Mouse (Mus musculus) cerebellum, adult 8-10 months (tissue): ENCODE data around the gene Gm45062.

ENCODE experiments used
- DNase-seq: peaks from one replicate; pipeline ENCODE4 v3.0.0; 2022

Gm45062 gene

DNA sequence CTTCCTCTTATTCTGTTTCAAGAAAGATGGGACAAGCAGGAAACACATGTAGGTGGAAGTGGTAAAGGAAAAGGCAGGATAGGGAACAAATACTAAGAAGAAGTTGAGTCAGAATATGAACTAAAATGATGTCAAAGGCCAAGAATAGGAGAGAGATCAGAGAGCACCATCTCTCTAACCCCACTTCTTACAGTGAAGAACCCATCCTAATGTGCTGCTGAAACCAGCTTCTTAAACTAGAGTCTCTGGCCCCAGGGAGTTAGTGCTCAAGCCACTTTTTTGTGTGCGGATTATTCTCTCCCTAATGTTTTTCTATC is 160.9 kb downstream of the Gm45062 start:
- no peak for DNase-seq

DNA sequence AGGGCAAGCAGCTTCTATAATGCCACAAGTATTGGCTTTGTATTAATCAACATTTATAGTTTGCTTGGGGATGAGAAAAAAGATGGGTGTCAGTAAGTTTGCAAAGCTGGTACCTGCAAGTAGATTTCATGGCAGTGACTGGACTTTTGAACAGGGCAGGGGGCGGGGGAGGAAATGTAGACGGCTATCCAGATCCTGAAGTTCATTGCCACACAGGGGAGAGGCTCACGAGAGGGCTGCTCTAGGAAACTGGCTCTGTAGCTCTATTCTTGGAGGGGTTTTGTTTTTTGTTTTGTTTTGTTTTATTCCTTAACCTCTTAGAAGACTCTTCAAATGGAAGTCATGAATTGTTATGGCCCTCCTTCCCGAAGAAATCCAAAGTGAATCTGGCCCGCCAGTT is 162.2 kb downstream of the Gm45062 start:
- no peak for DNase-seq

DNA sequence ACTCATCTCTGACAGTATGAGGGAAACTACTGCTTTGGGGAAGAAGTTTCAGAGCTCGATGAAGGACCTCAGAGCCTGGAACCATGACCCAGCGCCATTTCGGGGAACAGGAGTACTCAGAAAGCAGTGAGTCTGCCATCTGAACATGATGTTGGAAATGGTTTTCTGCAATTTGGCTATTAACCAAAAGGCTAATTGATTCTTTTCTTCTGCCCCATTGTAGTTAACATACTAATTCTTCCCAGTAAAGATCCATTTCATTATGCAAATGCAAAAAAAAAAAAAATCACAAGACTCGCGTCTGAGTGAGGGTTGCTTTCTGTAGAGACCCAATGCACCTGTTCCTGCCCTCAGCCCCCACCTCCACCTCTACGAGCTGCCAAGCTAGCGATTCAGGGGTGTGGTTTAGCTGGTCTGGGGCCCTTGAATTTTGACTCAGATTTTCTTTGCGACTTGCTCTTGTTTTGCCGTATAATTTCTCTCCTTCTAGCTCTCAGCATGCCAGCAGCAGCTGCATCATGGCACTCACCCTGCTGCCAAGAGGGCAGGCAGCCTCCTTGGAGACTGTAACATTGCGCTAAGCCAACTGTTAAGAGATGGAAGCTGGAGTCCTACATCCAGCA is 162.8 kb downstream of the Gm45062 start:
- peak; percentile 30 for DNase-seq

DNA sequence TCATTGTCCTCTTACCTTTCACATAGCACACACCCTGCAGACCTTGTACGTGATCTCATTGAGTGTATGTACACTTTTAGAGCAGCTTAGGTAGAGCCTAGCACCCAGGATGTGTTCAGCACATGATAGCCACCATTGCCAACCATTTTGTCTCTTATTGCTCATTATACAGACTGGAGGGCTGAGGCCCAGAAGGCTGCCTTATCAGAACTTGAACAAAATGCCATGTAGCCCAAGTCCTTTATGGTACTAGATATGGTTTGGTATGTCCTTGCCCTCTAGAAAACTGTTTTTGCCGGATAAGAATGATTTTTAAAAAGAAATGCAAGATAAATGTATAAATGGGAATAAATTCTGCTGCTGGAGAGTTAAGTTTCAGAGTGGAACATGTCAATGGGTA is 163.9 kb downstream of the Gm45062 start:
- no peak for DNase-seq

DNA sequence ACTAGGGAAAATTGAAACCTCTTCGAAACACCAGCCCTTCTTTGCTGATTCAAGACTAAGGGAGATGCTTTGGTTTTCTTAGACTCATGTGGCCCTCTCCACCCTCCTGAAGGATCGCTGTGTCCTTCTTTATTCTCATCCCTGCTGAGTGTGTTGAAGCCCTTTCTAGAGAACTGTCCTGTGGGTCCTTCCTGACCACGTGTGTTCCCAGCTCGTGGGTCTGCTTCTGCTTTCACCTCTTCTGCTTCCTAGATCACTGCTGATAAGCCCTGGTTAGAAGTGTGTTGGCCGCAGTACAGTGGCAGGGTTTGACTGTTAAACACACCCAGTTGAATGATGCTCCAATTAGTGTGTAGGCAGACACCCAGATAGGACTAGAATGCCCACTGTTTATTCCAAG is 168.4 kb downstream of the Gm45062 start:
- no peak for DNase-seq

DNA sequence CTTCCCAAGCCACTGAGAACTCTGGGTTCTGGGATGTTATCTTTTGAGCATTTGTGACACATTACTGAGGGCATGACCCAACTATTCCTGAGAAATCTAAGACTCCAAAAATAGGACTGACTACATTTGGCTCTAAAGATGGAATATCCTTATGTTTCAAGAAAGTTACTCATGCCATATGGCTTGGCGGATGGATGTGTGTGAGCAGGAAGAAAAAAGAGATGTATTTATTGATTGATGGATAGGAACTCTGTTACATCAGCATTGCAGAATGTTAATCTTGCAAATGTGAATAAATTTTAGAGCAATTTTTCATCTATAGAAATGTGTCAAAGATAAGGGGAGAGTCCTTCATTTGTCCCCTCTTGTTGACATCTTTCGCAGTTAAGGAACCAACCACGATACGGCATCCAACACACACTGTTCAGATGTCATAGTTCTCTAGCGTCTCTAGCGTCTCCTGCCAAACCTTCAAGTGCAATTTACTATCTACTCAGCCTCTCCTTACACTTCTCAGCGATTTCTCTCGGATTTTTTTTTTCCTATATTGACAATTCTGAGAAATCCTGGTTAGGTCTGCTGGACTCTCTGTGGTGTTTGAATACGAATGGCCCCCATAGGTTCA is 171.5 kb downstream of the Gm45062 start:
- DNase-seq, result no peak

DNA sequence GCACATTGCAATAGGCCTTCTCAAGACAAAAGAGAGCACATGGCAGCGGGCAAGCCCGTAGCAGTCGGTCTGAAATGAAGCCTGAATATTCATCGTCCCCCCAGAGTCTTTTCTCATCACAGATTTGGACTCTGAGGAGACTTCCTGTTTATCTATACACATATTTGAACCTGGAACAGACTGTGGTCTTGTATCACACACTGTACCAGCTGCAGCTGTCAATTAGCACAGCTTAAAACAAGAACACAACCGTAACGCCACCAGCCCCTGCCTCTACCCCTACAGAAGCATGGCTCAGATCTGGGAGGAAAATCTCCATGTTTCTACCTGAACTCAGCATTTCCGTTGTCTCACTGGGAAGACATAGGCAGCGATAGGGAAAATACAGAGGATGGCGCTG is 173.9 kb downstream of the Gm45062 start:
- DNase-seq, result no peak

DNA sequence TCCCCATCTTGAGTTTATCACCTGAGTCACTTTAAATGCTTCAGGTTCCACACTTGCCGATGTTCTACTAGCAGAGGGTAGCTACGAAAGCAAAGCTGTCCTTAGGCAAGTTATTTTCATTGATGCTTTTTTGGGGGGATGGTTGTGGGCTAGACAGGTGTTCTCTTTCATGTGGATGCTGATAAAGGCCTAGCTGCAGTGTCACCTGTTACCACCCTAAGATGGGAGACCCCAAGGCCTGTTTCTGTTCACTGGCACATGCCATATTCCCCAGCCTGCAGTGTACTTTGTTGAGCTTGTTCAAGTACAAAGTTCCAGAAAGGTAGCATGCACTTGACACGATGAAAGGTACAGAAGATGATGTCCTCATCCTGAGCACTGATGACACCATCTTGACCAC is 178.7 kb downstream of the Gm45062 start:
- no peak for DNase-seq

DNA sequence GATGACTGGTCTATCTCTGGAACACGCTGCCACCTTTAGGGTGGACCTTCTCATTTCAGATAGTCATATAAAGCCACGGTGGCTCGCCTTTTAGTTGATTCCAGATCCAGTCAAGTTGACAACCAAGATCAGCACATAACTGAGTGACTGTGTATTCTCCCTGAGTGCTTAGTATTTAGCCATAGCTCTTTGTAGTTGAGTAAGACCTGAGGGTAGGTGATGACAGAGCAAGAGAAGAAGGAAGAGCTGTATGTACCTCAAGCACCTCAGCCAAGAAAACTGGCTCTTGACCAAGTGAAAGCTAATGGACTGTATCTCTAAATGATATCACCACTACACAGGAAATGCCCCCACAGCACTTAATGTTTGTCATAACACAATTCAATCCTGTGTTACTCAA is 182.6 kb downstream of the Gm45062 start:
- no peak for DNase-seq

DNA sequence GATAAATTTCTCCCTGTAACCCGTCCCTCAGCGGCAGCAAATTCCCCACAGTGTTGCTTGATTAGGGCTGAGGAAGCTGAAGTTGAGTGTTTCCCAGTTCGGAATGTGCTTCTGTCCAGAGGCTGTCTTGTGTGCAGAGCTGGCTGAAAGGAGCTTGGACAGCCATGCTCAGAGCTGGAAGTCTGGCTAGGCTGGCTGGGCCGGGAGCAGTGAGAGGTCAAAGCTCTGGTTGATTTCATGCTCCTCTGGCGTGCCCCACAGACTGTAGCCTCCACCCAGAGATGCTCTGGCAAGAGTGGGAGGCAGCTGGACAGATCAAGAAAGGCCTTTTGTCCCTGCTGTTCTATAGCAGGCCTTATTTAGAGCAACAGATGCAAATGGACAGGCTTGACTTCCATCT is 187.5 kb downstream of the Gm45062 start:
- no peak for DNase-seq

DNA sequence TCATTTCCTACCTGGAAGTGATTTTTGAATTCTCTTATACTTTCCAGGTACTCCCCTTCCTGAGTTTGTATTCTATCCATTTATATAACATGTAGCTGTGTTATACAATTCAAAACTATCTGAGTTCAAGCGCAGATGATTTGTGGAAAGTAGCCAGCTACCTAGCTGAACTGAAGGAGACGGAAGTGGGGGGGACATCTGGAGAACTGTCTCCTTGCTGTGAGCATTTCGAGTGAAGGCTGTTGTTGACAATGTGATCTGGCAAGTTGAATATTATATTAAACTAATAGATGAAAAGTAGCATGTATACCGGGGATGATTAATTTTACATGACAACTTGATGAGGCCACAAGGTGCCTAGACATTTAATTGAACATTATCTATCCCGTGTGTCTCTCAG is 196.3 kb downstream of the Gm45062 start:
- DNase-seq, result peak; percentile 6

DNA sequence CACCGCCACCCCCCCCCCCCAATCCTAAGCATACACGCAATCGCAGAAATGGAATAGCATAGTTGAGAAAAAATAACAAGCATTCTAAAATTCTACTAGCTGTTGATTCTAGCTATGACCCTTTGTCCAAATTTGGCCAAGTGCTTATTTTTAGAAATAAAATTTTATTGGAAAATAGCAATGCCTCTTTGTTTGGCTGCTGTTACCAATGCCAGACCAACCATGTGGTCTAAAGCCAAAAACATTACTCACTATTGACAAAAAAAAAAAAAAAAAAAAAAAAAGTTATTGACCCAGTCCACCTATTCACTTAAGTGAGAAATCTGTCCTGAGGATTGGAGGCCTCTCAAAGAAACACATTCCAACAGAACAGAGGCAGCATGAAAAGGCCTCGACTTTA is 199.3 kb downstream of the Gm45062 start:
- DNase-seq, result no peak

DNA sequence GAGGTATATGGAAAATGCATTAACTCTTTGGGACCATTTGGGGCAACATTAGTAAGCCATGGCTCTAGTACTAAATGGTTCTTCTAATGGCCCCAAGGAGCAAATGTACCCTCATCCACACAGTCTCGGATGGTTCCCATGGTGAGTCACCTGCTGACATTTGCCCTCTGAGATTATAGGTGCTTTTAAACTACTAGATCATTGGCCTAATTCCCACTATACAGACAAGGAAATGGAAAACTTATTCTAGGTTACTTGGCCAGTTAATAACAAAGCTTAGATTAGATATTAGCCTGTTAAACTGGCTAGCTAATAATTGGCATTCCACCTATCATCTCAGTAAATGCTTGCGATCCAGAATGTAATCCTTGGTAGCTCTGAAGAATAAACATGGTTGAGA is 203.2 kb downstream of the Gm45062 start:
- DNase-seq, result no peak

DNA sequence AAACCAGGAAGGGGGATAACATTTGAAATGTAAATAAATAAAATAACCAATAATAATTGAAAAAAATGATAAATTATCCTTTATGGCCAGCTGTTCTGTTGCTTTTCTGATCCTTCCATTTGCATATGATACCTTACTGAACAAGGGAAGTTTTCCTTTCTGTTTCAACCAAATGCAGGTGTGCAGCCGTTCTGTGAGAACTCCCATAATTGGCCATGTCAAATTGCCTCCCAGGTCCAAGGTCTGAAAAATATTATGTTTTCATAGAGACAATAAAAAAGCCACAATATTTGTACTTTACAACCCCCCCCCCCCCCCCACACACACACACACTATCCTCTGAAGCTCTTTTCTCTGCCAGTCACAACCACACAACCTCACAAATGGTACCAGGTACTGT is 206.1 kb downstream of the Gm45062 start:
- DNase-seq, result no peak

DNA sequence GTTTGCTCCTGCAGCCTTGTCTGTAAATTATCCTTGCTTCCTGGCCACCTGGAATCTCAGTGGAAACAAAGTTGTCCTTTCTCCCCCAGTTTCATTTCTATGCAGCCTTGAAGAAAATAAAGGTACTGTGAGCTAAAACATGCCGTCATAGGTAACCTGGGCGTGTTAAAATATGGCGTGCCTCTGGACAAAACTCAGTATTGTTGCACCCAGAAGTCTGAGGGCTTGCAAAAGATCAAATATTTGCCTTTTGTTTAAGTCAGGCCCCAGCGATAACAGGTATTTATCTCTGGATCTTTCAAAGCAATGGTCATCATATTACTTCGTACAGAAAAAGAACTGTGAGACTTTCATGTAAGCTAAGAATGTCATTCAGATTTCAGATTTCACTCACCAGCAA is 206.7 kb downstream of the Gm45062 start:
- no peak for DNase-seq

DNA sequence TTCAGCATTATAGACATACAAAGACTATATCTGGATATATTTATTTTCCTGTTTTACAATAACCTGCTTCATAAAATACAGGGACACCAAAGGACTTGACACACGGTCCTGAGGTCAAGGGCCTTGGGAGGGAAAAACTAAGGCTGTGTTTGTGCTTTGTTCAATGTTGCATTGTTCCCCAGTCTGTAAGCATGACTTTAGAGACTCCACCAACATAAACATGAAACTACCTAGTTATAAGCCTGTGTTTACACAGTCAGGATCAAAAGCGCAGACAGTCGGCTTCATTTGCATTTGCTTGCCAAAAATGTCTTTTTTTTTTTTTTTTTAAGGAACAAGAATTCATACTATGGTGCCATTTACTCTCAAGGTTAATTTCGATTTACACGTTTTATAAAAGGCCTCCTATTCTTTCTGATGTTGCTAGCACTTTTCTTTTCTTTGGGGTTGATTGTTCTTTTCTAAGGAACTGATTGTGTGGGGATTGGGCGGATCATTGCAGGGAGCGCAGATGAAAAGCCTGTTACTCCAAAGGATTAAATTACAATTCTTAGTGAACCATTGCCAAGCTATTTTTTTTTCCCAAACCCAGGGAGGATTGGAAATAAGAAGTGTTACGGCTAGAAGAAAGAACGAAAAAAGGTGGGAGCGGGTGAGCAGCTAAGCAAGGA is 208.6 kb downstream of the Gm45062 start:
- no peak for DNase-seq

DNA sequence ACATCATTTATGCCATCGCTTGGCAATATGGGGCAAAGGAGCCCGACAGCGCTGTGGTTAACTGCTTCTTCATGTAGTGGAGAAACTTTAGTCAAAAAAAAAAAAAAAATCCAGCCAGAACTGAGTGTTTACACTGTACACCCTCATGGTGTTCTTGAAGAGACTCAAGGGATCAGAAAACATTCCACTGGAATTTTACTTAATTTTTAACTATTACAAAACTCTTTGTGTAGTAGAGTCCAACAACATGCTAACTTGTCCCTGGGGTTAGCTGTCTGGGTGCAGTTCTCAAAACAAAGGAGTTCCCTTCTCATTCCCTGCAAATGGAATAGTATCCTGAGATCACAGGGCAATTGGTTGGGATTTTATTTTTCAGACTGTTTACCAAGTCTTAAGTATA is 210.7 kb downstream of the Gm45062 start:
- DNase-seq, result no peak

DNA sequence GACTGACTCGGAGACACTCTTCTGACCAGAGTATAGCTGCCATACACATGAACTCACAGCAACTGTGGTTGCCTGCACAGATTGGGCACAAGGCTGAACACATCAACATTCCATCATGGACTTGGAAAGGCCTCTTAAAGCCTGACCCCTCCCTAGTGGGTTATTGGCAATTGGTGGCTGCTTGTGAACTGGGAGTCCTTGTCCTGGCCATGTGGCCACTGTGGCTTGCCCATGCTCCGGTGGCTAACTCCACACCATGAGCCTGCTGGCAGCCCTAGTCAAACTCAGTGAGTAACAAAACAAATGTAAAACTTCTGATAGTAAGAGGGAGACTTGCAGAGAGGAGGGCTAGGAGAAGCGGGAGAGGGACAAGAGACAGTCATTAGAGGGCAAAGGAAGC is 212.9 kb downstream of the Gm45062 start:
- no peak for DNase-seq

DNA sequence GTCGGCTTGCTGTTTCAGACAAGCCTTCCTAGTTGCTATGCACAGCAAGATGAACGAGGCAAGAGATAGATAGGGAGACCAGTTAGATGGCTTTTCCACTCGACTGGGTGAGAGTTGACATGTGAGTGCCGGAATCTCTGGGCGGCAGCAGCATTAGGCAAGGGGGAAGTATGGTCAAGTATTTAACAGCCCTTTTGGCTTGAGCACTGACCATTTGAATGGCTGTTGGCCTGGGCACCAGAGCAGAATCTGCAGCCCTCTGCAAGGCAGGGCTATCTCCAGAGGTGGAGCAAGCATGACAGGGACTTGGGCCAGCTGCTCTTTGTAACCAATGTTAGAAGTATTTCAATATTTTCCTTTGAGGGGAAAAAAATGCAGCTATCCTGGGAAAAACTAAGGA is 213.7 kb downstream of the Gm45062 start:
- no peak for DNase-seq

DNA sequence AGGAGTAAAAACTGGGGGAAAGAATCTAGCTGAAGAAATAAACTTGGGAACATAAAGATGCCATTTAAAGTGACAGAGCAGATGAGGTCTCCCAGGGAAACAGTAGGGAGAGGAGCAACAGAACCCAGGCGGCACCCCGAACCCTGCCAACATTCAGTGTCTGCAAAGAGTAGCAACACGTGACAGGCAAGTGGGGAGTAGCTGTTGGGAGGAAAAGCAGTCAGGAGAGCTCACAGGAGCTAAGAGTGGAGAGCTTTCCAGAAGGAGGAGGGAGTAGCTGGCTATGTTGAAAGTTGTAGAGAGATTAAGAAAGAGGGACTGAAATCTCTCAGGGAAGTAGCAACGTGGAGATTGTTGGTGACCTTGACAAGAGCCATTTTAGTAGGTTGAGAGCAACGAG is 214.2 kb downstream of the Gm45062 start:
- no peak for DNase-seq

DNA sequence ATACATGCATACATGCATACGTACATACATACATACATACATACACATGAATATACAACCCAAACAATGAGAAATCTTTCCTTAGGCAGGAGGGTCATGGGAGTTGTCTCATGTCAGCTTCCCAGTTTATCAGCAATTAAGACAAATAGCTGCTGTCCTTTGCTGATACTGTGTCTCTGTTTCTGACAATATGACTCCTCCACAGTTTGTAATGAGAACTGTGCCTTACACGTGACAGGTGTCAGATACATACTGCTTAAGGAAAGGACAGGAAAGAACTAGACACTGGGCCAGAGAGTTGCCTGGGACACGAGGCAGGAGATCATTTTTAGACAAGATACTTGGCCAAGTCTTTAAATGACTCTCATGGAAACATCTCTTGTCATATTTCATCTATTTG is 215.1 kb downstream of the Gm45062 start:
- DNase-seq, result no peak

DNA sequence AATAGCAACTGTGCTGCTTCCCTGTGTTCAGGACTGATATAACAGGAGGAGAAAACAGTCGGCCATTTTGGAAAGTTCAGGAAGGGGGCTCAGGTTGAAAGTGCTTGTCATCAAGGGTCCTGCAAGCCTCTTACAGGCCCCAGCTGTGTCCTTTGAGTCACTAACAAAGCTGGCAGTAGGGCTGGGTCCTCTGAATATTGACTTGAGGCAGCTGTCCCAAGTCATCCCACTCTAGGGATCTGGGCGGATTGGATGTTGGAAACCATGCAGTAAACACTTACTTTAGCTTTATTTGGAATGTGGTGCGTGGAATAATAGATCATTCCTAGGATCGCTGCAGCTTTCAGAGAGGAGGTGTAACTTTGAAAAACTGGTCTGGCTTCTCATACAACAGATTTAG is 215.6 kb downstream of the Gm45062 start:
- no peak for DNase-seq

DNA sequence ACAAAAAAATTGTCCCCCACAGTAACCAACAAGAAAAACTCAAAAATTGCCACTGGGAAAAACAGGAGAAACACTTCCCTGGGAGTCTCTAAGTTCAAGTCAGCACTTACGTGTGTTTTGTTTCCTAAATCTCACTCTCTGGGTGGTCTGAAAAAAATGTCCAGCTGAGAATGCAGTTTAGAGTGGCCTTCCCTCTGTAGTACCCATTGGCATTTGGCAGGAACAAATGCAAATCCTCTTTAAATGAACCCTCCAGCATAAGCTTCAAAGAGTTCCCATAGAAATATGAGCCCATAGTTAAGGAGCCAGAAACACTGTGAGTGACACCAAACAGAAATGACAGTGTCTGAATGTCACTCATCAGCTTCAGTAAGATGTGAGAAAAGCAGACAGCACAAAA is 219.9 kb downstream of the Gm45062 start:
- DNase-seq, result no peak

DNA sequence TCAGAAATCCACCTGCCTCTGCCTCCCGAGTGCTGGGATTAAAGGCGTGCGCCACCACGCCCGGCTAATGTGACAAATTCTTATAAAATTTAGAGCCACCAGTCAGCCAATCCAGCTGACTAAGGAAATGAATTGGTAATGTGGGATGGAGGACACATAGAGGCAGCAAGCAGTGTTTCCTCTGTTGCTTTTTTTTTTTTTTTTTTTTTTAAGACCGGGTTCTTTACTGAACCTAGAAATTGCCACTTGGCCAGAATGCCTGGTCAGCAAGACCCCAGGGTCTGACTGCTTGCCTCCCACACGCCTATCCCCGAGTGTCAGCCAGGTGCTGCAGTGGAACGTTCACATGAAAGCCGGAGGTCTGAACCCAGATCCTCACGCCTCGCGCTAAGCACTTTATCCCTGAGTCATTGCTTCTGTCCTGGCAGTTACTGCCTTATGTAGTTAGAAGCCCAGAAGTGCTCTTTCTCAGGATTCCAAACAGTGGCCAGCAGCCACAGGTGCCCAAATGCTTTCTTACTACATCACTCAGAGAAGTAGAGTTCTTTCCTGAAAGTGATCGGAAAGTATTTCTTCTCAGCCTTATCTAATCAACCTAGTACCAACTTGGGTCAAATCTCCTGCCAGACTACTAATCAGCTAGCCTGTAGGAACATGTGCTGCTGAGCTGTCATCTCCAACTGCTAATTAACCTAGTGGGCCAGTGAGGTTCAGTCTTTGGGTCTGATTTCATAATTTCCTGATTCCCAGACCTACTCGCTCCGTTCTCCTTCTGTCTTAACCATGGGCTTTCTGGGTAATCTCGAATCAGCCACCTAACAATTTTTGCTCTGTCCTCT is 225.4 kb downstream of the Gm45062 start:
- no peak for DNase-seq
